Mouse (Mus musculus) thymus, adult 18-20 months (tissue): Measurements from ENCODE around the gene 4921517D22Rik.

Experiments
- DNase-seq, 2 experiments: peaks; one replicate each; pipeline ENCODE4 v3.0.0; 2022; ENCODE audit warnings: mixed read lengths in 2 of 2

4921517D22Rik gene

GRCm38 (mm10) chr13:59689843-59690242 lies 4.1 kb downstream of the 4921517D22Rik start:
- no peak for DNase-seq

- no peak for DNase-seq
These were observed 4.6 kb downstream of the 4921517D22Rik start for GRCm38 (mm10) chr13:59689313-59689712.

- DNase-seq: no peak
These were observed 5.6 kb downstream of the 4921517D22Rik start for GRCm38 (mm10) chr13:59688338-59688770.

GRCm38 (mm10) chr13:59685236-59685635 lies 8.7 kb downstream of the 4921517D22Rik start:
- no peak for DNase-seq

- DNase-seq: no peak
These were observed 11.3 kb downstream of the 4921517D22Rik start for GRCm38 (mm10) chr13:59682629-59683028.

GRCm38 (mm10) chr13:59679908-59680307 lies 14.0 kb downstream of the 4921517D22Rik start:
- DNase-seq: no peak

- DNase-seq: no peak
These were observed 14.6 kb downstream of the 4921517D22Rik start for GRCm38 (mm10) chr13:59679306-59679705.

GRCm38 (mm10) chr13:59676316-59677229 lies 17.3 kb downstream of the 4921517D22Rik start:
- DNase-seq: no peak

GRCm38 (mm10) chr13:59675151-59676011 lies 18.5 kb downstream of the 4921517D22Rik start, which contains the start of gene Golm1:
Golm1 (minus strand) TSS chr13:59675811.
- peak in 1 of 2 experiments; percentile 9 for DNase-seq

- DNase-seq: no peak
These were observed 19.2 kb downstream of the 4921517D22Rik start for GRCm38 (mm10) chr13:59674761-59675150.

GRCm38 (mm10) chr13:59674215-59674614 lies 19.7 kb downstream of the 4921517D22Rik start:
- no peak for DNase-seq

- no peak for DNase-seq
These were observed 20.3 kb downstream of the 4921517D22Rik start for GRCm38 (mm10) chr13:59673597-59673996.

GRCm38 (mm10) chr13:59672248-59672647 lies 21.7 kb downstream of the 4921517D22Rik start:
- DNase-seq: no peak

GRCm38 (mm10) chr13:59671521-59671920 lies 22.4 kb downstream of the 4921517D22Rik start:
- DNase-seq: no peak

- no peak for DNase-seq
These were observed 24.0 kb downstream of the 4921517D22Rik start for GRCm38 (mm10) chr13:59669946-59670345.

- DNase-seq: peak in 1 of 2 experiments; percentile 24
These were observed 25.3 kb downstream of the 4921517D22Rik start for GRCm38 (mm10) chr13:59668501-59669093.

GRCm38 (mm10) chr13:59667763-59668162 lies 26.1 kb downstream of the 4921517D22Rik start:
- DNase-seq: no peak

GRCm38 (mm10) chr13:59663939-59664712 lies 29.8 kb downstream of the 4921517D22Rik start:
- no peak for DNase-seq

- DNase-seq: no peak
These were observed 31.9 kb downstream of the 4921517D22Rik start for GRCm38 (mm10) chr13:59661966-59662365.

GRCm38 (mm10) chr13:59661387-59661786 lies 32.5 kb downstream of the 4921517D22Rik start:
- DNase-seq: no peak

GRCm38 (mm10) chr13:59660371-59660770 lies 33.5 kb downstream of the 4921517D22Rik start:
- no peak for DNase-seq

GRCm38 (mm10) chr13:59657781-59658180 lies 36.1 kb downstream of the 4921517D22Rik start:
- no peak for DNase-seq
